Mouse (Mus musculus) mouse trophoblast stem cell (cell line): ENCODE data around the gene Gm5741.
"Not testable (repeated sequence)": the region's sequence is repeated elsewhere in the genome, so short reads cannot be mapped to it uniquely, and the experiment has no call there.

ENCODE experiments used
- in situ Hi-C, 2 experiments: fragments of 300-500 bp; cut with MseI, MboI; formaldehyde crosslinking; loops; 2 replicates in 1 of 2; 3 replicates in 1 of 2; pipeline ENCODE4 v1.15.1; 2025

Gene Gm5741

DNA sequence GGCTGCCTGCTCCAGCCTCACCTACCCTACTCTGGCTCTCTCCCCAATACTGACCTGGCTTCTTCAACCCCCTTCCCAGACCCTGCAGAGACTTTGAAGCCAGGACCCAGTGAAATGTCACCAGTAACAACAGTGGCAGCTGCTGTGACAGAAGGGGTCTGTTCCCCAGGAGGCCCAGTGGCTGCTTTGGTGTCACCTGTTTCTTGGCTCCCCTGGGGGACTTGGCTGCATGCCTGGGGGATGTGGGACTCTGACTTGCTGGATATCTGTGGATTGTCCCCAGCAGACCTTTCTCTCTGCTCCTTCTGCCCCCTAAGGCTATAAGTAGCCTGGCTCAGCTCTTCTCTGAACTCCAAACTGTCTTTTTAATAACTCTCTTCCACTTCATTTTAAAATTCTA is at the start of gene Gm5741:
Gm5741 (minus strand) TSS at position 1 of the 400 bp plus-strand sequence.
- in situ Hi-C loops, result no loop called here

DNA sequence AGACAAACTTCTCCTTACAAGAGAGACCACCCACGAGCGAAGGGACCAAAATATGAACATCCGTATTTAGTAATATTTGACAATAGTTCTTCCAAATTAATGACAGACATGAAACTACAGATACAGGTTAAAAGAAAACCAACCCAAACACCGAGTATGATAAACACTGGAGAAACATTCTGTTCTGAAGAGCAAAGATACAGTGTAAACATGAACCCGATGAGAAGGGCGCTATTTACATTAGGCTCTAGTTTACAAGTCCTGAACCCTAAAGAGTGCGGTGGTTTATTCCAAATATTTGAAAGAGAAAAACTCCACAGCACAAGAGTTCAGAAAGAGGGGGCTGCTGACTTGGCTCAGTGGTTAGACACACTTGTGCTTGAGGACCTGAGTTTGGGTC is 49.2 kb upstream of the Gm5741 start:
- in situ Hi-C loops, result no loop called here

DNA sequence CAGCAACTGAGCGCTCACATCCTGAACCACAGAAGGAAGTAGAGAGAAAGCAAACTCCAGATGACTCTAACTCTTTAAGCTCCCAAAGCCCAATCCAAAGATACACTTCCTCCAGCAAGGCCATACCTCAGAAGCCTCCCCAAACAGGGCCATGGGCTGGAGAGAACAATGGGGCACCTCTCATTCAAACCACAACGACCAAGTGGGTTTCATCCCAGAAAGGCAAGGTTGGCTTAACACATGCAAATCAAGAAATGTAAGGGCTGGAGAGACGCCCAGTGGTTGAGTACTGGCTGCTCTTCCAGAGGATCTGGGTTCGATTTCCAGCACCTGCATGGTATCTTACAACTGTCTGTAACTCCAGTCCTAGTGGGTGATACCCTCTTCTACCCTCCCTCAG is 47.7 kb upstream of the Gm5741 start:
- in situ Hi-C loops, result no loop called here

DNA sequence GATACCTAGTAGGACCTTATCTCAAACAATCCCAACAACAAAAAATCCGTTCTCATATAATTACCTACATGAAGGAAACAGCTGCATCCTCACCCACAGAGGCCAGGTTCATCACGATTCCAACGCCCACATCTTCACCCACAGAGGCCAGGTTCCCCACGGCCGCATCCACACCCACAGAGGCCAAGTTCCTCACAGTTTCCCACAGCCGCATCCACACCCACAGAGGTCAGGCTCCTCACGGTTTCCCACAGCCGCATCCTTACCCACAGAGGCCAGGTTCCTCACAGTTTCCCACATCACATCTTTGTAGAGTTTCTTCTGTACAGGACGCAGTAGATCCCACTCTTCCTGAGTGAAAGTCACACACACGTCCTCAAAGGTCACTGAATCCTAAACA is 45.5 kb upstream of the Gm5741 start:
- in situ Hi-C loops, result no loop called here

DNA sequence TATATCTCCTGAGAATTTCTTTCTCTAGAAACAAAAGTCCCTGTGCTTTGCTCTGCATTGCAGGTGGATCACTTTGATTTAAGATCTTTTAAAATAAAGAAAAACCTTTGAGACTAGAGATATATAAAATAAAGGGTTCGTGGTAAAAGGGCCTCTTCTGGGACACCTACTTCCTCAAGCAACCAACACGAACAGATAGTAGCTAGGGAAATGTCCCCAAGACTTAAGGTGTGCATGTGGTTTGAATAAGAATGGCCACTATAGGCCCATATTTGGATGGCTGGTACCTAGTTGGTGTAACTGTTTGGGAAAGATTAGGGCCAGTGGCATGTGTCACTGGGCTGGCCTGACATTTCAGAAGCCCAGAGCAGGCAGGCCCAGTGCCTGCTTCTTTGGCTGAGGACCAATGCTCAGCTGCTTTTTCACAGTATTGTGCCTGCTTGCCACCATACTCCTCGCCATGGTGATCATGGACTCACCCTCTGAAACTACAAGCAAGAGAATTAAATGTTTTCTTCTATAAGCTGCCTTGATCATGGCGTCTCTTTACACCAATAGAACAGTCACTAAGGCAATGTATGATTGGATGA is 32.4 kb upstream of the Gm5741 start:
- in situ Hi-C loops, result no loop called here

DNA sequence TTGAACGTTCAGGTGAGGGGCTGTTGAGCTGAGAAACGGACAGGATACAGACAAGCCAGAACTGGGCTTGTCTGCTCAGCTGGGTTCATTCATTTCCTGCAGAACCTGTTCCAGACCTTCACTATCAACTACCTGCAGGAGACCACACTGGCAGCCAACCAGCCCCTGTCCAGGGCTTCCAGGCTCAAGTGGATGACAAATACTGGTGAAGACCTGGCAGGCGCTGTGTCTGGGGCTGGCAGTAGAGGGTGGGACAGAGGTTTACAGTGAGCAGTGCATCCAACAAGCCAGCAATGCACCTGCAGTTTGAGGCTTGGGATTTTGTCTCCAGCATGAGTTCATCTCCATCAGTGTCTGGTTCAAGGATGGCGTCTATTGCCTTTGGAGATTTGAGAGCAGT is 29.1 kb upstream of the Gm5741 start:
- in situ Hi-C loops, result no loop called here

DNA sequence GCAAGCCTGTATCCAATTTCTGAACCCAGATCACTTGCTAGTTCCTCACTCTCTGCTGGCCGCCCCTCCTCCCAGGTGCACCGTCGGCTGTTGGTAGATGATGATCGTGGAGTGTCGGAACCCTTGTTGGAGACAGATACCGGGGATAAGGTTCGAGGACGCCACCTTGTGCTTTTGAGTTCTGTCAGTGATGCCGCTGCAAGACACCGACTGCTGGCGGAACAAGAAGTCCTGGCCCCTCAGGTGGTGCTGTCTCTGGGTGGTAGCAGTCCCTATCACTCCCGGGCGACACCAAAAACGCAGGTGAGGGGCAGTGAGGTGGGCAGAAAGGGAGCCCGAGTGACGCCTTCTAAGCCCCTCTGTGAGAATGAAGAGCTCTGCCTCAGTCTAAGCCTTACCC is 28.4 kb upstream of the Gm5741 start:
- in situ Hi-C loops, result no loop called here

DNA sequence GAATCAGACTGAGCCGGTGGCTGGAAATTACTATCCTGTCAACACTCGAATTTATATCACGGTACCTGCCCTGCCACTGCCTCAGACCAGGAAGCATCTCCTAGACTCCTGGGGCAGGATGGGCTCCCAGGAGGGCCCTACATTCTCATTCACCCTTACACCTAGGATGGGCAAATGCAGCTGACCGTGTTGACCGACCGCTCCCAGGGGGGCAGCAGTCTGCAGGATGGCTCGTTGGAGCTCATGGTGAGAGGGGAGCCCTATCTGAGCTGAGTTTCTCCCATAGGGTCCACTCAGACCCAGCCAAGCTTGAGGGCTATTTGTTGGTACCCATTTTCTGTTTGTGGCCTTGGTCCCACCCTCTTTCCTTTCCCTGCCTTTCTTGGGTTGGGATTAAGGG is 27.8 kb upstream of the Gm5741 start:
- in situ Hi-C loops, result no loop called here

DNA sequence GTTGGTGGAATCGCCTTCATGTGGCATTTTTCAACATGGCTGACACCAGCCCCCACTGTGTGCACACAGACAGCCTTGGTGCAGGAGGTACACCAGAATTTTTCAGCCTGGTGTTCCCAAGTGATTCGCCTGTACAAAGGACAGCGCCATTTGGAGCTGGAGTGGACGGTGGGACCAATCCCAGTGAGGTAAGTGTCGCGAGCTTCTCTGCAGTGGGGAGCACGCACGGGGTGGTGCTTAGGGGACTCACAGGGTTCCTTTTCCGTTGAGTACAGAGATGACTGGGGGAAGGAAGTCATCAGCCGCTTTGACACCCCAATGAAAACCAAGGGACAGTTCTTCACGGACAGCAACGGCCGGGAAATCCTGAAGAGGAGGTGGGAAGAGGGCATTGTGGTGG is 27.3 kb upstream of the Gm5741 start:
- in situ Hi-C loops, result no loop called here

DNA sequence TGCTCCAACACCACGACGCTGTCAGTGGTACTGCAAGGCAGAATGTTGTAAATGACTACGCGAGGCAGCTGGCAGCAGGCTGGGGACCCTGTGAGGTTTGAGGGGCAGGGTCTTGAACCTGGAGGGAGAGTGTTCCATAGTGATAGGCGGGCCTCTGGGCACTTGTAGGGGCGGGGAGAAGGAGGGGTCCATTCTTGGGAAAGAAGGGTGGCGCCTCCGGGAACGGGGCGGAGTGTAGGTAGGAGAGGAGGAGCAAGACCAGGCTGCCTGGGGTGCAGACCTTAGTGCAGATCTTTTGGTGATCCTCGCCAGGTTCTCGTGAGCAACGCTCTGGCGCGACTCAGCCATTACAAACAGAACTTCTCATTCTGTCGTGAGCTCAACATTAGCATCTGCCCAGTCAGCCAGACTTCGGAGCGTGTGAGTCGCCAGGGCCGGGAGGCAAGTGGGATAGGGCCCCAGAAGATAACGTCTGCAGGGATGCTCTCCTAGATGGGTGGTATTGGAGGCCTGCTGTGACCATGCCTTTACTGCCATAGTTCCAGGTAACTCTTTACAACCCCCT is 23.8 kb upstream of the Gm5741 start:
- in situ Hi-C loops, result no loop called here

DNA sequence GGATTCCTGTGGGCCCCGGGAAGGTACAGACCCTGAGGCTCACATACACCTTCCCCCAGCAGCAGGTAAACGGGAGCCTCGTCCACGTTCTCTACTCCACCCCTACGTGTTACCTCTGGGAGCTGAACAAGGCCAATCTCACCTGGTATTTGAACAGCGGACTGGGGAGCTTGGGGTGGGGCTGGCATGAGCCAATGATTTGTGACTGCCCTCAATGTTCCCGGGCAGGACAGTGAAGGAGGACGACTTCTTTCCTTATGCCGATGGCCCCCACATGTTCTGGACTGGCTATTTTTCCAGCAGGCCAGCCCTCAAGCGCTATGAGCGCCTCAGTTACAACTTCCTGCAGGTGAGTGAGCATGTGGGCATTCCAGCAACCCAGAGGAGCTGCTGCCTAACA is 23.1 kb upstream of the Gm5741 start:
- in situ Hi-C loops, result no loop called here

DNA sequence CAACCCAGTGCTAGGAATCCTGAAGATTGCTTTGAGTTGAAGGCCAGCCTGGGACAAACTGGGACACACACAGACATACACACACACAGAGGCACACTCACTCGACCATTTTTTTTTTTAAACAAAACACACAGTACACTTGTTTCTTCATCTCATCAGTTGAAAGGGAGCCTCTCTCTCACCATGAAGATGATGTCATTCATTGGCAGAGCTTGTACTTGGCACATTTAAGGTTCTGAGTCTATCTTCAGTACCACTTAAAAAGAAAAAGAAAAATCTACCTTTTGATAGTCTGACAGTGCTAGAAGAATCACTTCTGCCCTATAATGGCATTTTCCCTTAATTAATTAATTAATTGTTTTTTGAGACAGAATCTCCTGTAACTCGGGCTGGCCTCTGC is 21.0 kb upstream of the Gm5741 start:
- in situ Hi-C loops, result no loop called here

DNA sequence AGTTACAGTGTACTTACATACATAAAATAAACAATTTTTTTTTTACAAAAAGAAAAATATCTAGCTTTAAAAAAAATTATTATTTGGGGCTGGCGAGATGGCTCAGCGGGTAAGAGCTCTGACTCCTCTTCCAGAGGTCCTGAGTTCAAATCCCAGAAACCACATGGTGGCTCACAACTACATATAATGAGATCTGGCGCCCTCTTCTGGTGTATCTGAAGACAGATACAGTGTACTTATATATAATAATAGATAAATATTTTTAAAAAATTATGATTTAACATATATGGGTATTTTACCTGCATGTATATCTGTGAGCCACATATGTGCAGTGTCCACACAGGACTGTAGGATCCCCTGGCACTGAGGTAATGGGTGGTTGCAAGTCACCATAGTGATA is 18.5 kb upstream of the Gm5741 start:
- in situ Hi-C loops, result no loop called here

DNA sequence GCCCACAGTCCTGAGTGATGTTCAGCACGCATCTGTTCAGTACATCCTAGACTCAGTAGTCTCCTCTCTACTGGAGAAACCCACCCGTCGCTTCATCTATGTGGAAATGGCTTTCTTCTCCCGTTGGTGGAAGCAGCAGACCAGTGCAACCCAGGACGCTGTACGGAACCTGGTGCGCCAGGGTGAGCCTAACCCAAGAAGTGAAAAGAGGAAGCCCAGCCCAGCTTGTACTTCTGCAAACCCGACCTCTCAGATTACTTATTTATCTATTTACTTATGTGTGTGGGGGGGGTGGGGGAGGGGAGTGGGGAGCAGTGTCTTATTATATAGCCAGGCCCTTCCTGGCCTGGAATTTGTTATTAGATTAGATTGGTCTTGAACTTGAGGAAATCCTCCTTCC is 16.9 kb upstream of the Gm5741 start:
- in situ Hi-C loops, result no loop called here

DNA sequence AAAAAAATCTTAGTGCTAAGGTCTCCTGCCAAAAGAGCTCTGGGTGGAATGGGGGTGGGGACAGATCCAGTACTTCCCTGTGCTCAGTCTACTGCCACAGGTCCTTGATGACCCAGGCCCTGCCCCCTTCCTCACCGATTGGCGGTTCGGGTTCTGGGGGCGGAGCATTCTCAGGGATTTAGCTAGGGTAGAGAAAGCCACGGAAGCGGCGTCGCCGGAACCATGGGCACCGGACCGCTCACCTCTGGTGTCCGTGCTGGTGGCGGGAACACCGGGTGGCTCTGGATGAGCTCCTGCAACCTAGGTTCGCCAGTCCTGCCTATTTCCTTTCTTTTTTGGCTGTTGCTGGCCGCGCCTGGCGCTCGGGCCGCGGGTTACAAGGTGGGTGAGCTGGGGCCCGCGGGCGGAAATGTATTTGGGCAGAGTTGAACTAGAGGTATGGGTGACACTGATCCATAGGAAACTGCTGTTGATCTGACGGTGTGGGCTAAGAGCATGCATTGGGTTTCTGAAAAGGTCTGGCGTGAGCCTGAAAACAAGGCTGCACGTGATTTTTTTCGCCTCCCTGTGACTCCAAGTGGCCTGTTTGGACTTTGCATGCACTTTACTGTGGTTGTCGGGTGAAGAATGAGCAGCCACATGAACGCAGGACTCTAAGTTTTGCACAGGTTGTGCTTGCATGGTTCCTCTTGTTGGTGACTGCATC is 15.5 kb upstream of the Gm5741 start, which contains the start of gene Man2b1:
Man2b1 (plus strand) TSS at position 163 of the 706 bp plus-strand sequence.
- in situ Hi-C loops, result no loop called here

DNA sequence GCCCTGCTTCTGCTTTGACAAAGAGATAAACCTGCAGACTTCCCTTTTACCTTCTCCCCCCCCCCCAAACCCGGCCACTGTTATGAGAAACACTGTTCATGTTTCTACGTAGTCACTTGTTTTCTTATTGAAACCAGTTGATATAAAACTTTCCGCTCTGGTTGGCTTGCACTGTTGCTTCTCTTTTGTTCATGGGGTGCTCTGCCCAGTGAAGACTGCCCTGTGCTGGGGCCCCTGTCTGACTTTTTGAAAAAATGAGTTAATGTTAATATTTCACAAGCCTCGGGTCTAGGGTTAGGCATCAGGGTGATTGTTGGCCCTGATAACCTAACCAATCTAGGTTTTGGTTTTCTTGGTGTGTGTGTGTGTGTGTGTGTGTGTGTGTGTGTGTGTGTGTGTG is 14.4 kb upstream of the Gm5741 start:
- in situ Hi-C loops, result not testable (repeated sequence)

DNA sequence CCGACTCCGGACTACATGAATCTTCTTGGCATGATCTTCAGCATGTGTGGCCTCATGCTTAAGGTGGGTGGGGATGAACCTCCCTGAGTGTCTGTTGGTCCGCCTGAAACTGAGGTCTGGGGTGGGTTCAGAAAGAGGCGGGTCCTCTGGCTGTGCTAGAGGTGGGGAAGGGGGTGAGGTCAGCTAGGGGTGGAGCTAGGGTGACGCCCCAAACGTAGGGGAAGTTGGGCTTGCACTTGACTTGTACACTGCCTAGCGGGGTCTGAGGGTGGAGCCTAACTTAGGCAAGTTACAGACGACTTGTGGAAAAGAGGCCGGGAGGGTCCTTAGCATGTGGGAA is 13.4 kb upstream of the Gm5741 start, which contains the start of gene Wdr83:
Wdr83 (minus strand) TSS at position 91 of the 340 bp plus-strand sequence.
- in situ Hi-C loops, result no loop called here

DNA sequence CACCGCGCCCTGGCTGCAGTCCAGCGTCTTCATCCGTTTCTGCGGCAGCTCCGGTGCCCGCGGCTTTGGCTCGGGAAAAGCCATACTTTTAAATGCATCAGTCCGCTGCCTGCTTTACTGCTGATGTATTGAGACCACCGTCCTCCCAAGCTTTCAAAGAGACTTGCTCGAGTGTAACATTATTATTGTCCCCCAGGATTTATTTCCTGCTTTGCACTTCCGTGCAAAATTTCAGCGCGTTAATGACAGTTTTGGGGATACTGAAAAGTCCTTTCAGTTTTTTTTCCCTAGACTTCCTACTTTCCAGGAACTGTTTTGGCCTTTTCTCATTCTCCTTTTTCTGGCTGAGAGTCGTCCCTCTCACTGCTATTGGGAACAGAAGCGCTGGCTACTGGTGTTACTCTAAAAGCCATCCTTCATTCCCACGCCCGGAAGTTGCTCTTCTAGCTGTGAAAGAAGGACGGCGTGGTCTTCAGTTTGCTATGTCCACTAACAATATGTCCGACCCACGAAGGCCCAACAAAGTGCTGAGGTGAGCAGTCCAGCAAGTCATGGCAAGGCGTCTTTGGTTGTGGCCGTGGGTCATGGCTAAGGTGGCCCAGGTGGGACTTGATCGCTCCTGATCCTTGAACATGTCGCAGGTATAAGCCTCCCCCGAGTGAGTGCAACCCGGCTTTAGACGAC is 12.9 kb upstream of the Gm5741 start, which contains the start of gene Wdr83os:
Wdr83os (plus strand) TSS at position 209 of the 684 bp plus-strand sequence.
- in situ Hi-C loops, result no loop called here

DNA sequence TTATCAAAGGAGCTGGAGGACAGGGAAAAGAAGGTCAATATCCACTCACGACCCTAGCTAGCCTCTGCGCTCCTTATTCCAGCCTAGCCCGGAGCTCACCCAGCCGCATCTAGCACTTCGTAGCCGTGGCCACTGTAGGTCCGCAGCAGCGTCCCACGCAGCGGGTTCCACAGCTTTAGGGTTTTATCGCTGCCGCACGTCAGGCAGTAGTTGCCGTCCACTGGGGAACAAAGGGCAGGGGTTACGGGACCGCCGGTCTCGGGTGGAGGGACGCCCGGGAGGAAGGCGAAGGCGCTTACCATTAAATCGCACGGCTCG is 12.4 kb upstream of the Gm5741 start:
- in situ Hi-C loops, result no loop called here

DNA sequence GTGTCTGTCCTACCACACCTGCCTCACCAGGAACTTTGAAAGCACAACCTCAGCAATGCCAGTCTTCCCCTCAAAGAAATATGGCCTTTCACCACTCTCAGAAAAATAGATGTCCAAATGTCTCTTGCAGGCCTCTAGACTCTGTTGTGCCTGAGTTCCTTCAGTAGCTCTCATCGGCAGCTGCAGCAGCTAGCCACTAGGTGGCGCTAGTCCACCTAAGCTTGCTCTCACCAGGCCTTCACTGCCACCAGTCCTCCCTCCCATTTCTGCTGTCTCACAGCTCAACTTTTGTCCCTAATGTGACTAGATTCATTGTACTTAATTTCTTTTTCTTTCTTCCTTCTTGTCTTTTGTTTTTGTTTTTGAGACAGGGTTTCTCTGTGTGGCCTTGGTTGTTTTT is 9.2 kb upstream of the Gm5741 start:
- in situ Hi-C loops, result no loop called here

DNA sequence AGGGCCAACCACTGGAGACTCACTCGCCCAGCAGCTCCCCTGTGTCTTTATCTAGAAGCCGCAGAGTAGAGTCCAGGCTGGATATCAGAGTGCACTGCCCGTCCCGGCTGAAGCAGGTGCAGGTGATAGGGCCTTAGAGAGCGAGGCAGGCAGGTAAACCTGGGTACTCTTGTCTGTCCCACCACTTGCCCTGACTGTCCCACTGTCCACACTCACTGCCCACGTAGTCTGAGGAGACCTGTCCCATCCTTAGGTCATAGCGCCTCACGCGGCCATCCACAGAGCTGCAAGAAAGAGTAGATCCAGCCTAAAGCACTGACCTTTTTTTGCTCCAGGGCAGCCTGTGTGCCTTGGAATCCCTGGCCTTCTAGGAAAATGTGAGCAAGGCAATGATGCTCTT is 8.2 kb upstream of the Gm5741 start:
- in situ Hi-C loops, result no loop called here

DNA sequence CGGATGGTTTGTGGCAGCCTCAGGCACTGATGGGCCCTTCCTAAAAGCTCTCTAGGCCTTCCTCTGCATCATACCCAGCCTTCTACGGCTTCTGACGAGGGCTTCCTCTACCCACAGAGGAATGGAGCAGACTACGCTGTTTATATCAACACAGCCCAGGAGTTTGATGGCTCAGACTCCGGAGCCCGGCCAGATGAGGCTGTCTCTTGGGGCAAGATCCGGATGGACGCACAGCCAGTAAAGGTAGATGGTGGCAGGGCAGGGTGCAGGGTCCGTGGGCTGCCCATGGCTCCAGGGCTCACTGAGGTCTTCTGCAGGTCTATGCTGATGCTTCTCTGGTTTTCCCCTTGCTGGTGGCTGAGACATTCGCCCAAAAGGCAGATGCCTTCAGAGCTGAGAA is 6.8 kb upstream of the Gm5741 start:
- in situ Hi-C loops, result no loop called here

DNA sequence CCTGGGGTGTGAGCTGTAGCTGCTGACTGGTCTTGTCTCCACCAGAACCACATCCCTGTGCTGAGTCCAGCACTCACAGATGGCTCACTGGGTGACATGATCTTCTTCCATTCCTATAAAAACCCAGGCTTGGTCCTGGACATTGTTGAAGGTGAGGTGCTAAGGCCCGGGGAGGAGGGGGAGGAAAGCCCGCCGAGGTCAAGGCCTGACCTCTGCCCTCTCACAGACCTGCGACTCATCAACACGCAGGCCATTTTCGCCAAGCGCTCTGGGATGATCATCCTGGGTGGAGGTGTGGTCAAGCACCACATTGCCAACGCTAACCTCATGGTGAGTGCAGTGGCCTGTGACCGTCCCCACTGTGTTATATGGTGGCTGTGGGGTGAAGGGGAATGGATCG is 6.4 kb upstream of the Gm5741 start:
- in situ Hi-C loops, result no loop called here
